Mouse (Mus musculus): ENCODE results near the gene Rfc5. TPM values are rescaled to one million over a fixed set of nuclear protein-coding genes. Genes with fewer than 3 reads are reported as not detected.

Rfc5 gene
- total RNA-seq, 1 experiment, result 173 TPM

- DNase-seq (ENCODE audit: low read depth, low spot score), result no peak
- peaks cover 7% of the 10 kb centered on the region; the same call in 1 of the 2 replicates for H3K36me3 ChIP-seq (ENCODE audit: control insufficient read depth, insufficient read depth, low read length, poor library complexity, severe bottlenecking)
- no peak overlapping the region for H3K4me3 ChIP-seq (ENCODE audit: insufficient read depth in 1 of 2, low read depth in 1 of 2, low read length in 2 of 2, poor library complexity in 1 of 2, severe bottlenecking in 1 of 2)
- TF ChIP-seq ZNF384 (IDR thresholded peaks at IDR 0.05; ENCODE audit: low read depth, low read length), result no peak
- no peak for TF ChIP-seq ZC3H11A (IDR thresholded peaks at IDR 0.05; ENCODE audit: borderline replicate concordance, low read depth, low read length)
- no peak for TF ChIP-seq MAFK (IDR thresholded peaks at IDR 0.05; ENCODE audit: insufficient read depth, low read depth, low read length)
- no peak overlapping the region for H3K9ac ChIP-seq (ENCODE audit: insufficient read depth, low read depth, low read length, poor library complexity, severe bottlenecking)
- H3K9me3 ChIP-seq (ENCODE audit: control insufficient read depth, insufficient read depth, low read depth, low read length), result no peaks in the 10 kb centered on the region
- peaks cover 5 to 18% of the 10 kb centered on the region in 2 experiments for H3K4me1 ChIP-seq (ENCODE audit: control insufficient read depth in 2 of 2, insufficient read depth in 2 of 2, low read length in 2 of 2, poor library complexity in 1 of 2)
- in situ Hi-C loops (cut with MboI; ENCODE audit: low sequenced_read_pairs in 2 of 2, unreplicated experiment in 2 of 2), result no loop called here
- no peak overlapping the region for H3K27ac ChIP-seq (ENCODE audit: insufficient read depth, low read depth, low read length, poor library complexity, severe bottlenecking)
These were observed 34.7 kb downstream of the Rfc5 start for GRCm38 (mm10) chr5:117354121-117354520.

GRCm38 (mm10) chr5:117348279-117348678 lies 40.6 kb downstream of the Rfc5 start:
- in situ Hi-C loops (cut with MboI; ENCODE audit: low sequenced_read_pairs in 2 of 2, unreplicated experiment in 2 of 2), result no loop called here
- H3K9me3 ChIP-seq (ENCODE audit: control insufficient read depth, insufficient read depth, low read depth, low read length), result no peaks in the 10 kb centered on the region
- peaks cover 7 to 20% of the 10 kb centered on the region in 2 experiments for H3K4me1 ChIP-seq (ENCODE audit: control insufficient read depth in 2 of 2, insufficient read depth in 2 of 2, low read length in 2 of 2, poor library complexity in 1 of 2)
- H3K4me3 ChIP-seq (ENCODE audit: insufficient read depth in 1 of 2, low read depth in 1 of 2, low read length in 2 of 2, poor library complexity in 1 of 2, severe bottlenecking in 1 of 2), result peak overlapping the region; percentile 14 to 62; a peak in 3 of 4 replicates
- TF ChIP-seq MAFK (IDR thresholded peaks at IDR 0.05; ENCODE audit: insufficient read depth, low read depth, low read length), result 0 out of 2 replicates have a peak, but pooled peaks have one; percentile 17
- TF ChIP-seq ZNF384 (IDR thresholded peaks at IDR 0.05; ENCODE audit: low read depth, low read length), result no peak
- peak overlapping the region; percentile 54; the same call in 1 of the 2 replicates for H3K27ac ChIP-seq (ENCODE audit: insufficient read depth, low read depth, low read length, poor library complexity, severe bottlenecking)
- H3K36me3 ChIP-seq (ENCODE audit: control insufficient read depth, insufficient read depth, low read length, poor library complexity, severe bottlenecking), result peaks cover 10% of the 10 kb centered on the region; the same call in 1 of the 2 replicates
- DNase-seq (ENCODE audit: low read depth, low spot score), result no peak
- H3K9ac ChIP-seq (ENCODE audit: insufficient read depth, low read depth, low read length, poor library complexity, severe bottlenecking), result peak overlapping the region; percentile 60; the same call in 1 of the 2 replicates

GRCm38 (mm10) chr5:117347838-117348237 lies 41.0 kb downstream of the Rfc5 start:
- H3K4me1 ChIP-seq (ENCODE audit: control insufficient read depth in 2 of 2, insufficient read depth in 2 of 2, low read length in 2 of 2, poor library complexity in 1 of 2), result peaks cover 7 to 17% of the 10 kb centered on the region in 2 experiments
- peak overlapping the region; percentile 54; the same call in 1 of the 2 replicates for H3K27ac ChIP-seq (ENCODE audit: insufficient read depth, low read depth, low read length, poor library complexity, severe bottlenecking)
- peak overlapping the region; percentile 60; the same call in 1 of the 2 replicates for H3K9ac ChIP-seq (ENCODE audit: insufficient read depth, low read depth, low read length, poor library complexity, severe bottlenecking)
- H3K36me3 ChIP-seq (ENCODE audit: control insufficient read depth, insufficient read depth, low read length, poor library complexity, severe bottlenecking), result peaks cover 9% of the 10 kb centered on the region; the same call in 1 of the 2 replicates
- no peak for DNase-seq (ENCODE audit: low read depth, low spot score)
- in situ Hi-C loops (cut with MboI; ENCODE audit: low sequenced_read_pairs in 2 of 2, unreplicated experiment in 2 of 2), result no loop called here
- TF ChIP-seq HCFC1 (IDR thresholded peaks at IDR 0.05; ENCODE audit: borderline replicate concordance, insufficient read depth, low read length) (no peak), ZC3H11A (IDR thresholded peaks at IDR 0.05; ENCODE audit: borderline replicate concordance, low read depth, low read length) (no peak), CHD2 (IDR thresholded peaks at IDR 0.05; ENCODE audit: low read depth, low read length) (no peak), ZNF384 (IDR thresholded peaks at IDR 0.05; ENCODE audit: low read depth, low read length) (no peak), MAFK (IDR thresholded peaks at IDR 0.05; ENCODE audit: insufficient read depth, low read depth, low read length) (no peak)
- no peaks in the 10 kb centered on the region for H3K9me3 ChIP-seq (ENCODE audit: control insufficient read depth, insufficient read depth, low read depth, low read length)
- H3K4me3 ChIP-seq (ENCODE audit: insufficient read depth in 1 of 2, low read depth in 1 of 2, low read length in 2 of 2, poor library complexity in 1 of 2, severe bottlenecking in 1 of 2), result peak overlapping the region; percentile 14 to 38; a peak in 3 of 4 replicates

GRCm38 (mm10) chr5:117347011-117347410 lies 41.8 kb downstream of the Rfc5 start:
- H3K27ac ChIP-seq (ENCODE audit: insufficient read depth, low read depth, low read length, poor library complexity, severe bottlenecking), result no peak overlapping the region

DNA sequence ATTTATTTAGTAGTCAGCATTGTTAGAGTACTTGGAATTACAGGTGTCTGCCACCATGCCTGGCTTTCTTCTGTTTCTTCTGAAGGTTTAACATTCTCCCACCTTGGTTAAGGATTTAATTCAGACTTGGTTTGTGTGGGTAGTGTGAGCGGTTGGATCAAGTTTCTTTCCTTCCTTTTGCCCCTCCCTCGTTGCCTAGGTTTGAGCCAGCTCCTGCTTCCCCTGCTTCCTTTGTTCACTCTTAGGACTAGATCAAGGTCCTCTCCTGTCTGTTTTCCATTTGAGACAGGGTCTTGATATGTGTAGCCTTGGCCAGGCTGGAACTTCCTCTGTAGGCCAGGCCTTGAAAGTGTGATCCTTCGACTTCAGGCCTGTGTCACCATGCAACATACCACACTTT lies 42.6 kb downstream of the Rfc5 start:
- TF ChIP-seq HCFC1 (IDR thresholded peaks at IDR 0.05; ENCODE audit: borderline replicate concordance, insufficient read depth, low read length) (no peak), ZC3H11A (IDR thresholded peaks at IDR 0.05; ENCODE audit: borderline replicate concordance, low read depth, low read length) (no peak), CHD2 (IDR thresholded peaks at IDR 0.05; ENCODE audit: low read depth, low read length) (no peak), ZNF384 (IDR thresholded peaks at IDR 0.05; ENCODE audit: low read depth, low read length) (no peak), MAFK (IDR thresholded peaks at IDR 0.05; ENCODE audit: insufficient read depth, low read depth, low read length) (no peak)
- peaks cover 6% of the 10 kb centered on the region; the same call in 1 of the 2 replicates for H3K36me3 ChIP-seq (ENCODE audit: control insufficient read depth, insufficient read depth, low read length, poor library complexity, severe bottlenecking)
- no peak for DNase-seq (ENCODE audit: low read depth, low spot score)
- in situ Hi-C loops (cut with MboI; ENCODE audit: low sequenced_read_pairs in 2 of 2, unreplicated experiment in 2 of 2), result no loop called here
- H3K4me1 ChIP-seq (ENCODE audit: control insufficient read depth in 2 of 2, insufficient read depth in 2 of 2, low read length in 2 of 2, poor library complexity in 1 of 2), result peaks cover 7 to 17% of the 10 kb centered on the region in 2 experiments
- H3K27ac ChIP-seq (ENCODE audit: insufficient read depth, low read depth, low read length, poor library complexity, severe bottlenecking), result no peak overlapping the region
- H3K4me3 ChIP-seq (ENCODE audit: insufficient read depth in 1 of 2, low read depth in 1 of 2, low read length in 2 of 2, poor library complexity in 1 of 2, severe bottlenecking in 1 of 2), result no peak overlapping the region
- no peaks in the 10 kb centered on the region for H3K9me3 ChIP-seq (ENCODE audit: control insufficient read depth, insufficient read depth, low read depth, low read length)
- H3K9ac ChIP-seq (ENCODE audit: insufficient read depth, low read depth, low read length, poor library complexity, severe bottlenecking), result no peak overlapping the region

More at GRCm38 (mm10) chr5:117347011-117347410, 41.8 kb downstream of the Rfc5 start:
- TF ChIP-seq ZNF384 (IDR thresholded peaks at IDR 0.05; ENCODE audit: low read depth, low read length), result no peak
- no peak for TF ChIP-seq CHD2 (IDR thresholded peaks at IDR 0.05; ENCODE audit: low read depth, low read length)
- TF ChIP-seq ZC3H11A (IDR thresholded peaks at IDR 0.05; ENCODE audit: borderline replicate concordance, low read depth, low read length), result no peak
- no peak for TF ChIP-seq MAFK (IDR thresholded peaks at IDR 0.05; ENCODE audit: insufficient read depth, low read depth, low read length)
- TF ChIP-seq HCFC1 (IDR thresholded peaks at IDR 0.05; ENCODE audit: borderline replicate concordance, insufficient read depth, low read length), result no peak
- Histone ChIP-seq H3K4me3 (ENCODE audit: insufficient read depth in 1 of 2, low read depth in 1 of 2, low read length in 2 of 2, poor library complexity in 1 of 2, severe bottlenecking in 1 of 2) (no peak overlapping the region), H3K9ac (ENCODE audit: insufficient read depth, low read depth, low read length, poor library complexity, severe bottlenecking) (no peak overlapping the region), H3K4me1 (ENCODE audit: control insufficient read depth in 2 of 2, insufficient read depth in 2 of 2, low read length in 2 of 2, poor library complexity in 1 of 2) (peaks cover 7 to 15% of the 10 kb centered on the region in 2 experiments), H3K36me3 (ENCODE audit: control insufficient read depth, insufficient read depth, low read length, poor library complexity, severe bottlenecking) (peaks cover 6% of the 10 kb centered on the region; the same call in 1 of the 2 replicates), H3K9me3 (ENCODE audit: control insufficient read depth, insufficient read depth, low read depth, low read length) (no peaks in the 10 kb centered on the region)
- DNase-seq (ENCODE audit: low read depth, low spot score), result no peak
- in situ Hi-C loops (cut with MboI; ENCODE audit: low sequenced_read_pairs in 2 of 2, unreplicated experiment in 2 of 2), result no loop called here
